Mouse (Mus musculus) forebrain, embryonic 12.5 days (tissue): ENCODE data around the gene Skap2. TPM values are rescaled to one million over a fixed set of nuclear protein-coding genes. Genes with fewer than 3 reads are reported as not detected.

Experiments used
- ATAC-seq: fragments of 200-750 bp; cut with Nextera tagmentation; 2 replicates; pipeline ENCODE4 v1.8.0; 2017; ENCODE audit warnings: moderate TSS enrichment; ENCODE audit not compliant: low FRiP score
- H3K27ac ChIP-seq: fragments of 300-500 bp; sonication (generic); 2 replicates; pipeline ENCODE4 v1.5.1; 2016; ENCODE audit warnings: mild to moderate bottlenecking
- H3K27me3 ChIP-seq: fragments of 300-500 bp; sonication (generic); 2 replicates; pipeline ENCODE4 v1.6.1; 2016; ENCODE audit warnings: mild to moderate bottlenecking
- H3K36me3 ChIP-seq: fragments of 300-500 bp; sonication (generic); replicated peaks from 2 replicates; pipeline ENCODE4 v1.6.1; 2016; ENCODE audit warnings: mild to moderate bottlenecking
- H3K4me1 ChIP-seq: fragments of 300-500 bp; sonication (generic); 2 replicates; pipeline ENCODE4 v1.6.1; 2016
- H3K4me2 ChIP-seq: fragments of 300-500 bp; sonication (generic); 2 replicates; pipeline ENCODE4 v1.6.1; 2016; ENCODE audit warnings: mild to moderate bottlenecking, moderate library complexity
- H3K4me3 ChIP-seq: fragments of 300-500 bp; sonication (generic); replicated peaks from 2 replicates; pipeline ENCODE4 v1.5.1; 2016; ENCODE audit warnings: mild to moderate bottlenecking
- H3K9ac ChIP-seq: fragments of 300-500 bp; sonication (generic); 2 replicates; pipeline ENCODE4 v1.6.1; 2016; ENCODE audit warnings: mild to moderate bottlenecking
- H3K9me3 ChIP-seq: fragments of 300-500 bp; sonication (generic); 2 replicates; pipeline ENCODE4 v1.6.1; 2016
- WGBS: fragments of 180-500 bp; shearing (Covaris S2); methylation state at CpG from one replicate; pipeline ENCODE4 v1.1.7; 2016; 5-methylcytosine and 5-hydroxymethylcytosine counted together
- polyA plus RNA-seq: library from polyadenylated mRNA; unstranded; fragments of >200 nt; fragmentation: Nextera tagmentation; extraction: Ambion mirVana; gene quantifications from 2 replicates; pipeline ENCODE4 v1.2.1, GENCODE M21; 2016

The Skap2 gene
- polyA plus RNA-seq, 1 experiment from 2014 or later: 6.6 TPM

DNA sequence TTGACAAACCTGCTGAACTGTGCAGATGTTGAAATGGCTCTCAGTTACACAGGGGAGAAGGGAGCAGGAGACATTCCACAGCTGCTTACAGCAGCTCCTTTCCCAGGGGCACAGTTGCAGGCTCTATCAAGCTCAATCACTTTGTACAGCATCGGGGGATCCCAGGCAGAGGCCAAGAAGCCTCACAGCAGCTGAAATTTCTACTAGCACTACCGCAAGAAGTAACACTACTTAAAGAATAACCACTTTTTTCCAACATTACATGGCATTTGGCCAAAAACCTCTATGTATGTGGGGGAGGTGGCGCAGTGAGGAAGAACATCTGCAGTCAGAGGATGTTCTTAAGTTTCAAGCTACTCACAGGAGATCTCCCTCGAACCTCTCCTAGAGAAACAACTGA is 106.7 kb downstream of the Skap2 start:
- H3K27ac ChIP-seq: no peak overlapping the region
- no peak overlapping the region for H3K9ac ChIP-seq
- WGBS: 75% methylated on average over 4 of the region's 4 CpGs
- no peak overlapping the region for H3K4me2 ChIP-seq
- H3K9me3 ChIP-seq: no peaks in the 10 kb centered on the region
- peaks cover 4% of the 10 kb centered on the region; the same call in 1 of the 2 replicates for H3K27me3 ChIP-seq
- ATAC-seq: no peak
- H3K4me1 ChIP-seq: no peaks in the 10 kb centered on the region
- H3K36me3 ChIP-seq: no peaks in the 10 kb centered on the region
- no peak overlapping the region for H3K4me3 ChIP-seq

DNA sequence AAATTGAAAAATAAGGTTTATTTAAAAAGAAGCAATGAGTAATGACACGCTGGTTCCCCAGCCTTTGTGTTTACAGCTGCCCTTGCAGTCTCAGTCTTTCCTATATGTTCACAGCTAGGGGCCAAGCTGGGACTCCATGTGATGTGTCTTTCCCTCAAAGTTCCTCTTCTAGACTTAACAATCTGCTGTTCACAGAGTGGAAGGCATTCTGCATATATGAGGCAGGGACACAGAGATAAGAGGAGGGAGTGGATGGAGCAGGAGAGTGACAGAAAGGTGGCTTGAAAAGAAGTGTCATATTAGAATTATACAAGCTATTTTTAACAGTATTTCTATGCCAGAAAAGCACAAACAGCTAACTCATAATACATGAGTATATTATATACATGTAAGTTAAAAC is 110.8 kb downstream of the Skap2 start:
- H3K36me3 ChIP-seq: no peaks in the 10 kb centered on the region
- WGBS: 89% methylated on average over 1 of the region's 1 CpGs
- H3K4me1 ChIP-seq: no peaks in the 10 kb centered on the region
- H3K9ac ChIP-seq: no peak overlapping the region
- H3K27ac ChIP-seq: no peak overlapping the region
- ATAC-seq: no peak
- H3K4me3 ChIP-seq: no peak overlapping the region
- H3K4me2 ChIP-seq: no peak overlapping the region
- H3K27me3 ChIP-seq: peaks cover 4% of the 10 kb centered on the region; the same call in 1 of the 2 replicates
- H3K9me3 ChIP-seq: no peaks in the 10 kb centered on the region

DNA sequence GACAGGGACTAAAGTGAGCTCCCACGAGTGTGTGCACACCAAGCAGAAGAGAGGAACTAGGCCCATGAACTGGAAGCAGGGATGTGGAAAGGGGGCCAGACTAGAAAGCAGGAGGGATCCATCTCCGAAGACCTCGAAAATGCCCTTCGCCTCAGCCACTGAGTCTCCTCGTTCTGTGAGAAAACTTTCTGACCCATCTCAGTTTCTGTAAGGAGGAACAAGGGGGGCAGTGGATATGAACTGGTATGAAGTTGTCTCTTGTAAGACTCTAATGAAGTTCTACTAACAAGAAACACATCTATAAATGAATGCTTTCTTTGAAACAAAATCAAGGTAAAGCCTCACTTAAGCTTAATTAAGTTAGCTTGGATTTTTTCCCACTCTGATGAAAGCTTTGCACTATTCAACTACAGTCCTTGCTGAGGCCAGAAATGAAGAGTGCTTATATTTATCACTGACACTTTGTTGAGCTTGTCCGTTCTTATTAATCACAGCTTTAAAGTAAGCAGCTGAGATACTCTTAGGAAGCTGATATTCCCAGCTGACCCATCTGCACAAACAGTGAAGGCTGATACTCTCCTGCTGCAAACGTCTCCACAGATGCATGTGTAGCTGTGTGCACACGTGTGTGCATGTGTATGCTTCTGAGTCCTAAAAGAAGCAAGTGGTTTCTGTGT is 113.9 kb downstream of the Skap2 start:
- 78% methylated on average over 8 of the region's 8 CpGs for WGBS

DNA sequence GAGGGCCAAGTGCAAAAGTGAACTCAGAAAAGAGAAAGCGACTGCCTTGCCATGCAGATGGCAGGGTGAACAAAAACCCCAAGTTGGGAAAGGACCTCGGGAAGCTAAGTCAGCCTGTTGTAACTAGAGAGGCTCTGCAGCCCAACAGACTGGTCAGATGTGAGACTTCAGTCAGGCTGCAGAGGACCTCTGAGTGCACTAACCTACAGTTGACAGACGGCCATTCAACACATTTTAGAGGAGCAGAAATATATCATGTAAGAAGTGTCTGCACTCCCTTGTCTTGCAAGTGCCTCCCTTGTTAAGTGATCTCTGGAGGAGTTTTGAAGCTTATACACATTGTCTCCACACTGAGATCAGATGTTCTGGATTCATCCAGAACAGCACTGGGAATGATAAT is 116.6 kb downstream of the Skap2 start:
- 91% methylated on average over 3 of the region's 3 CpGs for WGBS
- no peaks in the 10 kb centered on the region for H3K9me3 ChIP-seq
- H3K4me1 ChIP-seq: no peaks in the 10 kb centered on the region
- H3K4me3 ChIP-seq: no peak overlapping the region
- no peaks in the 10 kb centered on the region for H3K36me3 ChIP-seq
- no peak overlapping the region for H3K27ac ChIP-seq
- no peak overlapping the region for H3K9ac ChIP-seq
- ATAC-seq: no peak
- no peaks in the 10 kb centered on the region for H3K27me3 ChIP-seq
- H3K4me2 ChIP-seq: no peak overlapping the region

More for the DNA sequence above, 113.9 kb downstream of the Skap2 start:
- H3K4me1 ChIP-seq: no peaks in the 10 kb centered on the region
- no peak overlapping the region for H3K4me2 ChIP-seq
- H3K36me3 ChIP-seq: no peaks in the 10 kb centered on the region
- no peaks in the 10 kb centered on the region for H3K27me3 ChIP-seq
- H3K4me3 ChIP-seq: no peak overlapping the region
- H3K9ac ChIP-seq: no peak overlapping the region
- ATAC-seq: no peak
- H3K9me3 ChIP-seq: no peaks in the 10 kb centered on the region
- no peak overlapping the region for H3K27ac ChIP-seq

DNA sequence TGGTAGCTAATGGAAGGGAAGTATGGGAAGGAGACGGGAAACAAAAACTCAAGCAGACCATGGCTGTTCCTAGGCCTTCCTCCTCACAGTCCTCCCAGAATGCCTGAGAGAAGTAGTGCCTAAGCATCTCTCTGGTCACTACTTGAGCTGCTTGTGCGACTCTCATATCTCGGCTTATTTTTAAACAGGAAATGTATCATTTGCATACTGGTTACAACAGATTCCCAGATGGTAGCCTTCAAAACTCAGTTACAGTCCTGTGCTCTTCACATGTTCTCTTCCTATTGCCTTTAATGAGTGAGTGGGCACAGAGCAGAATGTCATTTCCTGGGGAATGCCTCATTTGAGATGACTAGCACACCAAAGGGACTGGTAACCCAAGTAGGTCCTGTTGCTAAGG is 117.6 kb downstream of the Skap2 start:
- H3K4me1 ChIP-seq: no peaks in the 10 kb centered on the region
- H3K27me3 ChIP-seq: no peaks in the 10 kb centered on the region
- H3K9ac ChIP-seq: no peak overlapping the region
- H3K36me3 ChIP-seq: no peaks in the 10 kb centered on the region
- no peak overlapping the region for H3K4me2 ChIP-seq
- no peak for ATAC-seq
- 87% methylated on average over 3 of the region's 3 CpGs for WGBS
- H3K27ac ChIP-seq: no peak overlapping the region
- no peak overlapping the region for H3K4me3 ChIP-seq
- H3K9me3 ChIP-seq: no peaks in the 10 kb centered on the region

DNA sequence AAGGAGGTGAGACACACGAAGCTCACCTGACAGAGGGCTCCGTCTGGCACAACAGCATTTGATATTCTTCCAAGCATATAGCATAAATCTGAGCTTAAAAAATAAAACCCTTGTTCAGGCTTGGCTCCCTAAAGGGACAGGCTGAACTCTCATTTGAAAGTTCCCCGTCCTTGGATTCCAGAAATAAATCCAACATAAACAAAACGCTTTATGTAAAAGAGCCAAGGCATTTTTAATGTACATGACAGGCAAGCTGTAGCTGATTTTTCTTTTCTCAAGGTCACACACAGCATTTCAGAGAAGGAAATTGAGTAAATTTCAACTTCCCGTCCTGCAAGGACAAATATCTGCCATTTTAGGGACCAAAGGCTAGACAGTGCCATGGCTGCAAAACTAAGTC is 122.0 kb downstream of the Skap2 start:
- Histone ChIP-seq H3K27ac (no peak overlapping the region), H3K4me3 (no peak overlapping the region), H3K4me1 (no peaks in the 10 kb centered on the region), H3K9ac (no peak overlapping the region), H3K9me3 (no peaks in the 10 kb centered on the region), H3K36me3 (no peaks in the 10 kb centered on the region), H3K27me3 (no peaks in the 10 kb centered on the region), H3K4me2 (no peak overlapping the region)
- WGBS: 84% methylated on average over 5 of the region's 5 CpGs
- no peak for ATAC-seq

DNA sequence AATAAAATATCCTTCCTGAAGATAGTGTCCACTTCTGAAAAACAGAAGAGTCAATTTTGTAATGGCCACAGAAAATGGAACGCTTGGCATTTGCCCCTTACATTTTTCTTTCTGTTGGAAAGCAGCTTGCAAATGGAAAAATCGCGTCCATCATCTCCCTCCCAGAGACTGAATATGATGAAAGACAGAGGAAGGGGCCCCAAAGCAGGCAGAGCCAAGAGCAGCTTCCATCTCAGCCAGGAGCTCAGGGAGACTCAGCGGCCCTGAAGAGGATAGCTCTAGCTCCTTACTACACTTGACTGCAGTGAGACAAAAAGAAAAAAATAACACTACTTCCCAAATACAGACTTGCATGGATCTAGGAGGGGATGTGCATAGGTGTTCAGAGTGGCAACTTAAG is 122.5 kb downstream of the Skap2 start:
- WGBS: 88% methylated on average over 4 of the region's 4 CpGs
- Histone ChIP-seq H3K27ac (no peak overlapping the region), H3K4me1 (no peaks in the 10 kb centered on the region), H3K4me2 (no peak overlapping the region), H3K9me3 (no peaks in the 10 kb centered on the region), H3K4me3 (no peak overlapping the region), H3K9ac (no peak overlapping the region), H3K27me3 (no peaks in the 10 kb centered on the region), H3K36me3 (no peaks in the 10 kb centered on the region)
- no peak for ATAC-seq

DNA sequence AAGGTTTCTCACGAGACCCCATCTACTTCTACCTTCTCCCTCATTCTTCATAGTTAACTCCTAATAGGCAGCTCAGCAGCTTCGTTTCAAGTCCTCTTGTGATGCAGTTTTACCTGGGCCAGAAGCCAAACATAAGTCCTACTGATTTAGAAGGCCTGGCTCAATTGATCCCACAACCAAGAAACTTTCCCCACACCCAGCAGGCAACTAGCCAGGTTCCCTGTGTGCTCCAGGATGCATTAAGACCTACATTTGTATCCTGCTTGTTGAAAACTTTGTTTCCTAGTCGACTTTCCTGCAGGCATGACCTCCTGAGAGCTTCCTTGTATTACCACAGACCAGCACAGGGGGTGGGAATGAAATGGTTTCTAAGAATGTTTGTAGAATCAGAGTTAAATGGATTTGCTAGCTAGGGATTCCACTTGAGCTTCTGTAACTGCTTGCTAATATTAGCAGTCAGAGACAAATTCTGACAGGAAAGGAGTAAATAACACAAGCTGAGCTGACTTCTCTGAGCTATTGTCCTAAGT is 125.4 kb downstream of the Skap2 start:
- H3K9me3 ChIP-seq: no peaks in the 10 kb centered on the region
- H3K4me3 ChIP-seq: no peak overlapping the region
- ATAC-seq: no peak
- 53% methylated on average over 3 of the region's 3 CpGs for WGBS
- H3K4me2 ChIP-seq: no peak overlapping the region
- H3K9ac ChIP-seq: no peak overlapping the region
- no peak overlapping the region for H3K27ac ChIP-seq
- H3K27me3 ChIP-seq: no peaks in the 10 kb centered on the region
- H3K4me1 ChIP-seq: no peaks in the 10 kb centered on the region
- no peaks in the 10 kb centered on the region for H3K36me3 ChIP-seq

DNA sequence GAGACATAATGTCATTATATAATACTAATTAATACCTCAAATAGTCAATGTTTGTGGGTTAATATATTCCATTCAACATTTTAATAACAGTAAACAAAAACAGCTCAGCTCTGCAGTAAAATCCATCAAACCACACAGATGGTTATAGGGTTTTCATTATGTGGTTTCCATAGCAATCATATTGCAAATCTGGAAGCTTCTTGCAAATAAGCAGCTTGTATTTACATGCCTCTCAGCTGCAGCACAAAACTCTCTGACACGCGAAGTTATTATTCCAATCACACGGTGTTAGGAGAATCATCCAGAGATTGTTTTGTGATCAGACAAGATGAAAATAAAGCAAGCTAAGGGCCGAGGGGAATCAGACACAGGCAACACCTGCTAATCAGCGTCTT is 129.5 kb downstream of the Skap2 start:
- Histone ChIP-seq H3K27ac (no peak overlapping the region; the same call in 1 of the 2 replicates), H3K9me3 (no peaks in the 10 kb centered on the region), H3K4me2 (no peak overlapping the region), H3K4me3 (no peak overlapping the region), H3K4me1 (no peaks in the 10 kb centered on the region), H3K27me3 (peaks cover 8% of the 10 kb centered on the region; the same call in 1 of the 2 replicates), H3K36me3 (no peaks in the 10 kb centered on the region), H3K9ac (no peak overlapping the region)
- 66% methylated on average over 5 of the region's 5 CpGs for WGBS
- no peak for ATAC-seq

DNA sequence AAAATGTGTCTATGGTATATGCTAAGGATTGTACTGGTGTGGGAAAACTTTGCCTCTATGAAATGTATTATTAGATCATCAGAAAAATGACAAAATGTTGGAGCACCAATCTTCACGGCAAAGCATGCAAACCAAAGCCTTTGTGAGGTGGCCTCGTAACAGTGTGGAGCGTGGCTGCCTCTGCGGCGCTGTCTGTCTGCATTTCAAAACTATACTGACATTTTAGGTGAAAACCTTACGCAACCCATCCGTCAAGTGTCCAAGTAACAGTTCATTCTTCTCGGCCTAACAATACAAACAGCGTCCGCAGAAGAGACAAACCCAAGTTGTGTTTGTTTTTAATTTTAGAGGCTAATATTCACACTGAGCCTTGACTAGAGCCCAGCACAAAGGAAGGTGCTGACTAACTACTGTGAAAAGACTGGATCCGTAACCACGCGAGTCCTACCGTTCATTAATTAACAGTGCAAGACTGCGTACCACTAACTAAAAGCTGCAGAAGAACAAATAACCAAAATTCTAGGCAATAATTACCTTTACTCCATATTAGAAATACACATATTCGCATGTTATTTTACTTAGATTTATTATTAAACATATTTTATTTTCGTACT is 130.0 kb downstream of the Skap2 start:
- Histone ChIP-seq H3K36me3 (no peaks in the 10 kb centered on the region), H3K27ac (no peak overlapping the region), H3K9ac (no peak overlapping the region), H3K9me3 (no peaks in the 10 kb centered on the region), H3K4me2 (no peak overlapping the region), H3K4me1 (no peaks in the 10 kb centered on the region), H3K27me3 (peaks cover 8% of the 10 kb centered on the region; the same call in 1 of the 2 replicates), H3K4me3 (no peak overlapping the region)
- 79% methylated on average over 17 of the region's 17 CpGs for WGBS
- ATAC-seq: no peak

DNA sequence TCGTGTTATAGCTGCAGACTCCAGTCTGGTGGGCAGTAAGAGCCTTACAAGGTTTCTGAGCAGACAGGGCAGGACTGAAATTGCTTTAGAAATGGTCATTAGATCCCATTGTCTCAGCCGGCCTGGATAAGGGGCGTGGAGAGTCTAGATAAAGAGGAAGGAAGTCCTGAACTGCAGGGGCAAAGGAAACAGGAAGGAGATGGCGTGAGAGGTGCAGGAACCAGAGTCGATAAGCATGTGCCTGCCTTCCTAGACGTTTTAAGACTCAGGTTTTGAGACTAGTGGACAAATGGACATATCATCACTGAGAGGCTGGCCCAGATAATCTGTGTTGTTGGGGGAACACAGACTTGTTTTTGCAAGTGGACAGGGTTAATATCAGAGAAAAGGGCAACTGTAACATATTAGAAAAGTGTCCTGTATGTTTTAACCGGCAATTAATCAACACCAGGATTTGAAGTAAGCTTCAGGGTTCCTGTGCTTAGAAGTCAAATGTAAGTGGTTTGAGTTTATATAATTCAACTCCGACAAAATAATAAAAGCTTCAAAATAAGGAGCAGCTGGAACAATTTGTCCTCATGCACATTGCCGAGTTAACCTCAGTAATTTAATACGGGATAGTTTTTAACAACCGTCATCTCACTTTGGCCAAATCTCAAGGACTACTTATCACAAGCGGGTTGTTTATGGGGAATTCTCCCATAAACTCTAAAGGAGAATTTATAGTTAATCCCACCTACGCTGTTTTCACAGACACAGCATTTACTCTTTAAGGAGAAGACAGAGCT is 131.0 kb downstream of the Skap2 start:
- Histone ChIP-seq H3K36me3 (no peaks in the 10 kb centered on the region), H3K9ac (no peak overlapping the region), H3K27ac (no peak overlapping the region), H3K4me1 (0 out of 2 replicates have a peak, but pooled peaks cover under 1% of the 10 kb centered on the region), H3K9me3 (no peaks in the 10 kb centered on the region), H3K27me3 (peaks cover 12% of the 10 kb centered on the region; the same call in 1 of the 2 replicates), H3K4me3 (no peak overlapping the region), H3K4me2 (no peak overlapping the region)
- WGBS: 75% methylated on average over 13 of the region's 13 CpGs
- no peak for ATAC-seq

DNA sequence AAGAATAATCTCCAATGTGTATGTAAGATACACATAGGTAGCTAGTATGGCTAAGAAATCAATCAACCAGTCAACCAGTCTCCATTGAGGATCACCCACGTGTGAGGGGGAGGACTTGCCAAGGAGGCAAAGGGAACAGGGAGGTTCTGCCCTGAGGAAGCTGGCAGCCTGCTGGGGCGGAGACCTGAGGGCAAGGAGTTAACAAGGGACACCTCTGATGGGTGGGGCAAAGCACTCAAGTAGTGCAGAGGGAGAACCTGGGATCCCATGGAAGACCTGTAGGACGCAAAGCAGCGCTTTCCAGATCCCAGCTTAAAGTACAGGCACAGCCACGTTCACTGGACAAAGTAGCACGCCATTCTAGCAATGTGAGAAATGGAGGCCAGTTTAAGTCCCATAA is 131.6 kb downstream of the Skap2 start:
- 0 out of 2 replicates have a peak, but pooled peaks cover 3% of the 10 kb centered on the region for H3K4me1 ChIP-seq
- WGBS: 71% methylated on average over 6 of the region's 6 CpGs
- no peaks in the 10 kb centered on the region for H3K36me3 ChIP-seq
- no peak overlapping the region for H3K9ac ChIP-seq
- no peak overlapping the region for H3K4me3 ChIP-seq
- ATAC-seq: no peak
- no peak overlapping the region for H3K4me2 ChIP-seq
- H3K27me3 ChIP-seq: peaks cover 12% of the 10 kb centered on the region; the same call in 1 of the 2 replicates
- no peaks in the 10 kb centered on the region for H3K9me3 ChIP-seq
- H3K27ac ChIP-seq: no peak overlapping the region
